Mouse (Mus musculus) embryonic facial prominence, embryonic 13.5 days (tissue): ENCODE data around the gene Nlgn2. TPM values are rescaled to one million over a fixed set of nuclear protein-coding genes. Genes with fewer than 3 reads are reported as not detected.

Source experiments
- microRNA-seq: library from miRNA; unstranded; fragments of <30 nt; microRNA quantifications from one replicate; pipeline ENCODE4, GENCODE M21; 2016
- polyA plus RNA-seq: library from polyadenylated mRNA; unstranded; fragments of >200 nt; fragmentation: Nextera tagmentation; extraction: Ambion mirVana; gene quantifications from 2 replicates; pipeline ENCODE4 v1.2.1, GENCODE M21; 2015

The Nlgn2 gene
- polyA plus RNA-seq, 1 experiment from 2014 or later: 15.2 TPM

Small RNA genes within 50 kb of the gene (microRNA-seq; reads per million reads assigned to microRNA genes)
- gene Mir6924: not detected

Other genes with a start within 250 kb of the Nlgn2 start
- gene Atp1b2, start 231.8 kb downstream of the Nlgn2 start, polyA plus RNA-seq: 7.9 and 8.3 TPM in 2 replicates
- gene Shbg, start 219.9 kb downstream of the Nlgn2 start, polyA plus RNA-seq: 0.50 TPM in 1 of 2 replicates, not detected in the other
- 23.8 and 28.2 TPM in 2 replicates for gene Sat2, start 215.8 kb downstream of the Nlgn2 start, polyA plus RNA-seq
- gene Fxr2, start 204.8 kb downstream of the Nlgn2 start, polyA plus RNA-seq: 36.6 and 44.1 TPM in 2 replicates
- gene Sox15, start 182.5 kb downstream of the Nlgn2 start, polyA plus RNA-seq: 0.41 and 0.63 TPM in 2 replicates
- 54.3 and 74.9 TPM in 2 replicates for gene Mpdu1, start 175.1 kb downstream of the Nlgn2 start, polyA plus RNA-seq
- gene Cd68, start 171.6 kb downstream of the Nlgn2 start, polyA plus RNA-seq: 11.4 and 11.9 TPM in 2 replicates
- 514 and 625 TPM in 2 replicates for gene Eif4a1, start 165.4 kb downstream of the Nlgn2 start, polyA plus RNA-seq
- 119 and 122 TPM in 2 replicates for gene Senp3, start 155.7 kb downstream of the Nlgn2 start, polyA plus RNA-seq
- 0.21 and 0.39 TPM in 2 replicates for gene Tnfsf13, start 152.0 kb downstream of the Nlgn2 start, polyA plus RNA-seq
- 5.7 and 6.4 TPM in 2 replicates for gene Tnfsf12, start 141.9 kb downstream of the Nlgn2 start, polyA plus RNA-seq
- gene Tnfsfm13, start 141.7 kb downstream of the Nlgn2 start, polyA plus RNA-seq: 2.8 and 3.8 TPM in 2 replicates
- gene Polr2a, start 79.1 kb downstream of the Nlgn2 start, polyA plus RNA-seq: 27.3 and 31.3 TPM in 2 replicates
- not detected in 2 replicates for gene Slc35g3, start 75.8 kb downstream of the Nlgn2 start, polyA plus RNA-seq
- 3.5 and 4.8 TPM in 2 replicates for gene Zbtb4, start 71.9 kb downstream of the Nlgn2 start, polyA plus RNA-seq
- gene Chrnb1, start 41.8 kb downstream of the Nlgn2 start, polyA plus RNA-seq: 5.4 and 5.7 TPM in 2 replicates
- gene Fgf11, start 35.9 kb downstream of the Nlgn2 start, polyA plus RNA-seq: 3.6 TPM in 2 replicates
- 4.0 and 4.7 TPM in 2 replicates for gene Tmem102, start 32.2 kb downstream of the Nlgn2 start, polyA plus RNA-seq
- gene Gm39566, start 22.5 kb downstream of the Nlgn2 start, polyA plus RNA-seq: not detected in 2 replicates
- gene Spem2, start 19.3 kb downstream of the Nlgn2 start, polyA plus RNA-seq: not detected in 2 replicates
- 0.26 TPM in 1 of 2 replicates, not detected in the other for gene Spem1, start 15.6 kb downstream of the Nlgn2 start, polyA plus RNA-seq
- 358 and 423 TPM in 2 replicates for gene Tmem256, start 730 bp upstream of the Nlgn2 start, polyA plus RNA-seq
- 145 and 154 TPM in 2 replicates for gene Plscr3, start 8.6 kb upstream of the Nlgn2 start, polyA plus RNA-seq
- gene Tnk1, start 20.9 kb upstream of the Nlgn2 start, polyA plus RNA-seq: 4.9 and 5.3 TPM in 2 replicates
- not detected in 2 replicates for gene Tmem95, start 40.2 kb upstream of the Nlgn2 start, polyA plus RNA-seq
- 3.8 and 4.4 TPM in 2 replicates for gene Kctd11, start 43.6 kb upstream of the Nlgn2 start, polyA plus RNA-seq
- 0.74 and 1.6 TPM in 2 replicates for gene Acap1, start 57.8 kb upstream of the Nlgn2 start, polyA plus RNA-seq
- gene 2810408A11Rik, start 63.2 kb upstream of the Nlgn2 start, polyA plus RNA-seq: 14.8 and 15.6 TPM in 2 replicates
- 12.3 and 12.6 TPM in 2 replicates for gene Neurl4, start 63.3 kb upstream of the Nlgn2 start, polyA plus RNA-seq
- 79.5 and 85.5 TPM in 2 replicates for gene Gps2, start 76.1 kb upstream of the Nlgn2 start, polyA plus RNA-seq
- 1,558 and 1,689 TPM in 2 replicates for gene Eif5a, start 84.2 kb upstream of the Nlgn2 start, polyA plus RNA-seq
- 7.5 and 10.2 TPM in 2 replicates for gene Ybx2, start 98.0 kb upstream of the Nlgn2 start, polyA plus RNA-seq
- 33.3 and 33.5 TPM in 2 replicates for gene Slc2a4, start 110.4 kb upstream of the Nlgn2 start, polyA plus RNA-seq
- gene Cldn7, start 127.0 kb upstream of the Nlgn2 start, polyA plus RNA-seq: 30.3 and 34.9 TPM in 2 replicates
- gene Ctdnep1, start 143.4 kb upstream of the Nlgn2 start, polyA plus RNA-seq: 30.0 and 30.9 TPM in 2 replicates
- 125 and 127 TPM in 2 replicates for gene Elp5, start 144.7 kb upstream of the Nlgn2 start, polyA plus RNA-seq
- 511 and 542 TPM in 2 replicates for gene Gabarap, start 153.4 kb upstream of the Nlgn2 start, polyA plus RNA-seq
- 87.8 and 93.3 TPM in 2 replicates for gene Phf23, start 158.0 kb upstream of the Nlgn2 start, polyA plus RNA-seq
- gene Dvl2, start 162.8 kb upstream of the Nlgn2 start, polyA plus RNA-seq: 55.0 and 56.8 TPM in 2 replicates
- gene Acadvl, start 177.6 kb upstream of the Nlgn2 start, polyA plus RNA-seq: 78.2 and 82.3 TPM in 2 replicates
- gene Dlg4, start 179.2 kb upstream of the Nlgn2 start, polyA plus RNA-seq: 13.1 and 13.5 TPM in 2 replicates
- gene Asgr1, start 216.3 kb upstream of the Nlgn2 start, polyA plus RNA-seq: 0.24 and 0.47 TPM in 2 replicates